Mouse (Mus musculus) liver, postnatal 0 days (tissue): Measurements from ENCODE around the gene Ppp2r5d. TPM values are rescaled to one million over a fixed set of nuclear protein-coding genes. Genes with fewer than 3 reads are reported as not detected.

Source experiments
- ATAC-seq: fragments of 200-750 bp; cut with Nextera tagmentation; 2 replicates; pipeline ENCODE4 v1.8.0; 2017; ENCODE audit warnings: mild to moderate bottlenecking, moderate library complexity
- DNase-seq: peaks from one replicate; pipeline ENCODE4 v3.0.0-alpha.2; 2016
- H3K27ac ChIP-seq: fragments of 300-500 bp; sonication (generic); 2 replicates; pipeline ENCODE4 v1.5.1; 2014; ENCODE audit warnings: antibody characterized with exemption, moderate library complexity, mild to moderate bottlenecking, low read depth
- H3K27me3 ChIP-seq: fragments of 300-500 bp; sonication (generic); 2 replicates; pipeline ENCODE4 v1.6.1; 2014; ENCODE audit warnings: low read length, control low read depth, mixed read lengths; ENCODE audit not compliant: insufficient read depth
- H3K36me3 ChIP-seq: fragments of 300-500 bp; sonication (generic); replicated peaks from 2 replicates; pipeline ENCODE4 v1.6.1; 2014; ENCODE audit warnings: mild to moderate bottlenecking, control low read depth, low read length, moderate library complexity, mixed read lengths; ENCODE audit not compliant: insufficient read depth
- H3K4me1 ChIP-seq: fragments of 300-500 bp; sonication (generic); 2 replicates; pipeline ENCODE4 v1.6.1; 2014; ENCODE audit warnings: antibody characterized with exemption, mild to moderate bottlenecking, control low read depth; ENCODE audit not compliant: insufficient read depth
- H3K4me2 ChIP-seq: fragments of 300-500 bp; sonication (generic); 2 replicates; pipeline ENCODE4 v1.6.1; 2014; ENCODE audit warnings: low read depth, mild to moderate bottlenecking, low read length, moderate library complexity, mixed read lengths
- H3K4me3 ChIP-seq: fragments of 300-500 bp; sonication (generic); 2 replicates; pipeline ENCODE4 v1.5.1; 2014; ENCODE audit warnings: low read depth, low read length
- H3K9ac ChIP-seq: fragments of 300-500 bp; sonication (generic); replicated peaks from 2 replicates; pipeline ENCODE4 v1.6.1; 2014; ENCODE audit warnings: mild to moderate bottlenecking, moderate library complexity
- H3K9me3 ChIP-seq: fragments of 300-500 bp; sonication (generic); 2 replicates; pipeline ENCODE4 v1.6.1; 2016; ENCODE audit warnings: mild to moderate bottlenecking, control low read depth, low read length, mixed read lengths
- CTCF ChIP-seq: sonication (generic); IDR thresholded peaks from 2 replicates; pipeline ENCODE4 v1.5.1; 2016; ENCODE audit warnings: antibody characterized with exemption, low read depth
- EP300 ChIP-seq: IDR thresholded peaks from 2 replicates; pipeline ENCODE4 v1.6.1; 2016; ENCODE audit warnings: antibody characterized with exemption, low read depth, mild to moderate bottlenecking
- WGBS: fragments of 180-500 bp; shearing (Covaris S2); extraction: QIAGEN DNeasy Blood & Tissue Kit; methylation state at CpG from one replicate; pipeline ENCODE4 v1.1.7; 2014; ENCODE audit not compliant: insufficient replicate concordance; 5-methylcytosine and 5-hydroxymethylcytosine counted together
- polyA plus RNA-seq: library from polyadenylated mRNA; unstranded; fragments of >200 nt; fragmentation: Nextera tagmentation; extraction: Ambion mirVana; gene quantifications from 2 replicates; pipeline ENCODE4 v1.2.1, GENCODE M21; 2015

Gene Ppp2r5d
- polyA plus RNA-seq, 1 experiment from 2014 or later, result 12.5 TPM

DNA sequence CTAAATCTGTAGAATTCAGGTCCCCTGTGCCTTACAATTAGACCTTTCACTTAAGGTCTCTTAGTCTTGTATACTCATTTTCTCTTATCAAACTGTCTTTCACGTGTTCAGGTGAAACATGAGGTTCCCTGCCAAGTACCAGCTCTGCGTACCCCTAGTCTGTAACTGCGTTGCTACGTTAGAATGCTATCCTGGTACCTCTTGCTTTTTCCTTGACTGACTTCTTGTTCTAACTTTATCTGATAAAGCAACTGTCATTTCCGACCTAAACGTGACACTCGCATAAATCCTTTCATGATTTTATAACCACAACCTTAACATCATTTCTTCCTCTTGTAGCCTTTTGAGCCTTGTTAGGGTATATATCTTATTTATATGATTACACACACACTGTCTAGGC, 7.5 kb upstream of the Ppp2r5d start:
- TF ChIP-seq EP300 (no peak), CTCF (no peak)
- Histone ChIP-seq H3K9me3 (no peaks in the 10 kb centered on the region), H3K36me3 (peaks cover 16% of the 10 kb centered on the region), H3K9ac (peak overlapping the region; percentile 98), H3K4me1 (peaks cover 11% of the 10 kb centered on the region), H3K27ac (no peak overlapping the region), H3K27me3 (no peaks in the 10 kb centered on the region), H3K4me2 (peak overlapping the region; percentile 75), H3K4me3 (peak overlapping the region; percentile 100)
- DNase-seq, result no peak
- no peak for ATAC-seq
- WGBS, result 19% methylated on average over 7 of the region's 7 CpGs

DNA sequence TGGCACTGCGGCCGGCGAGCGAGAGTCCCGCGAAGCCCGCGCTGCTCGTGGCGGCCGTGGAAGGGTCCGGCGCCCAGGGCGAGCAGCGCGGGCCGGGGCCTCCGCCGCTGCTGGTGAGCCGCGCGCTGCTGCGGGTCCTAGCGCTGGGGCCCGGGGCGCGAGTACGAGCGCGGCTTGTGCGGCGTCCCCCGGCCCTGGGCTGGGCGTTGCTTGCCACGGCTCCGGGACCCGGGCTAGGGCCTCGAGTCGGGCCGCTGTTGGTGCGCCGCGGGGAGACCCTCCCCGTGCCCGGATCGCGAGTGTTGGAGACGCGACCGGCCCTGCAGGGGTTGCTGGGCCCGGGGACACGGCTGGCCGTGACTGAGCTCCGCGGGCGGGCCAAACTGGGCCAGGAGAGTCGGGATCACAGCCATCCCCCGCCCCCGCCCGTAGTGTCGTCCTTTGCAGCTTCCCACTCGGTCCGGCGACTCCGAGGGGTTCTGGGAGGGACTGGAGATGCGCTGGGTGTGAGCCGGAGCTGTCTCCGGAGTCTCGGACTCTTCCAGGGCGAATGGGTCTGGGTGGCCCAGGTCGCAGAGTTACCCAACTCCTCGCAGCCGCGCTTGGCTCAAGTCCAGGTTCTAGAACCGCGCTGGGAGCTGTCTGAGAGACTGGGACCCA, 6.8 kb upstream of the Ppp2r5d start:
- Histone ChIP-seq H3K36me3 (peaks cover 16% of the 10 kb centered on the region), H3K9me3 (no peaks in the 10 kb centered on the region), H3K9ac (peak overlapping the region; percentile 98), H3K27ac (peak overlapping the region; percentile 89), H3K4me2 (peak overlapping the region; percentile 75), H3K4me3 (peak overlapping the region; percentile 100), H3K4me1 (peaks cover 11% of the 10 kb centered on the region), H3K27me3 (no peaks in the 10 kb centered on the region)
- ATAC-seq (peak; percentile 64), DNase-seq (peak; percentile 82)
- under 1% methylated on average over 60 of the region's 76 CpGs for WGBS
- no peak for TF ChIP-seq EP300
- no peak for TF ChIP-seq CTCF

DNA sequence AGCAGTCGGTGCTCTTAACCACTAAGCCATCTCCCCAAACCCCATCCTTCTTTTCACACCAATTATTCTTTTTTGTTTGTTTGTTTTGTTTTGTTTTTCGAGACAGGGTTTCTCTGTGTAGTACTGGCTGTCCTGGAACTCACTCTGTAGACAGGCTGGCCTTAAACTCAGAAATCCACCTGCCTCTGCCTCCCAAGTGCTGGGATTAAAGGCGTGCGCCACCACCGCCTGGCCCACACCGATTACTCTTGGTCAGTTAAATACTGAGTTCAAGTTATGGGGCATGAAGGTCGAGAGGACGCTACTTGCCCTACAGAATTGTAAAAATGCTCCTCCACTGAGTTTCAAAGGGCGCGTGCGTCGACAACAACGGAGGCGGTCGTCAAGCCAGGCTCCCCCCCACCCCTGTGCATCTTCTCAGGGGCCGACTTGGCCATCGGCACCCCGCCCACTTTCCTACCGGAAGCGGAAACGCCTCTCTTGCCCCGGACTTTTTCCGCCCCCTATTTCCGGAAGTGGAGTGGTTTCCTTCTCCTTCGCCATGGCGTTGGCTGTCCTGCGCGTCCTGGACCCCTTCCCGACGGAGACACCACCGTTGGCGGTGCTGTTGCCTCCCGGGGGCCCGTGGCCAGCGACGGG, 6.2 kb upstream of the Ppp2r5d start, which contains the start of gene Pex6:
Gene Pex6 (plus strand): TSS at position 505 of the 639 bp plus-strand sequence.
- peak within 1 kb of the TSS; percentile 89 for H3K27ac ChIP-seq
- WGBS, result 9% methylated on average over 36 of the region's 36 CpGs
- H3K4me2 ChIP-seq, result peak within 1 kb of the TSS; percentile 75
- H3K36me3 ChIP-seq, result peaks cover 16% of the 10 kb centered on the region
- H3K9me3 ChIP-seq, result no peaks in the 10 kb centered on the region
- ATAC-seq, result peak; percentile 89
- H3K9ac ChIP-seq, result peak within 1 kb of the TSS; percentile 98
- peaks cover 11% of the 10 kb centered on the region for H3K4me1 ChIP-seq
- H3K27me3 ChIP-seq, result no peaks in the 10 kb centered on the region
- peak; percentile 93 for DNase-seq
- H3K4me3 ChIP-seq, result peak within 1 kb of the TSS; percentile 100
- TF ChIP-seq EP300, result peak; percentile 35; the same call in 1 of the 2 replicates
- peak; percentile 19; the same call in 1 of the 2 replicates for TF ChIP-seq CTCF

DNA sequence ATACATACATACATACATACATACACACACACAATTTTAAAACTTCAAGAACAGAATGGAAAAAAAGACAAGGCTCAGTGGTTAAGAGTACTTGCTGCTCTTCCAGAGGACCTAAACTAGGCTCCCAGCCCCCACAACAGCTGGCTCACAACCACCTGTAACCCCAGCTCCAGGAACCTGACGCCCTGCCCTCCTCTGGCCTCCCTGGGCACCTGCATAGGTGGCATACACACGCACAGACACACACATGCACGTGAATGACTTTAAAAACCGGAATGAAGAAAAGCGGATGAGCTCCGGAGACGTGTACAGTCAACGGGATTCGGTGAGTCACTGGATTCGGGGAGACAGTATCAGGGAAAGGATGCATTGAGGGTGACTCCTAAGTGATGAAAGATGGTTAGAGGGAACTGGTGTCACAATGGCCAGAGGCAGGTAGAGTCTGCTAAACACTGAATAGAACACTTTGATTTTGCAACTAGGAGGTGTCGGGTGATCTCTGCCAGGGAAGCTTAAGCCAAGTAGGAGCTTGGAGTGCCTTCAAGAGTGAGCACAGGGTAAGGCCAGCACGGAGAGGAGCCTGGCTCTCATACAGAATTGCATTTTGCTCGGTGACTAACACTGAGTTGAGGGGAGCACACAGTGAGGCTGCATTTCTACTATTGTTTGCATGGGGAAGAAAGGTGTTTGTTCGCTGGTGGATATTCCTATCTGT, 1.6 kb upstream of the Ppp2r5d start:
- no peak for DNase-seq

DNA sequence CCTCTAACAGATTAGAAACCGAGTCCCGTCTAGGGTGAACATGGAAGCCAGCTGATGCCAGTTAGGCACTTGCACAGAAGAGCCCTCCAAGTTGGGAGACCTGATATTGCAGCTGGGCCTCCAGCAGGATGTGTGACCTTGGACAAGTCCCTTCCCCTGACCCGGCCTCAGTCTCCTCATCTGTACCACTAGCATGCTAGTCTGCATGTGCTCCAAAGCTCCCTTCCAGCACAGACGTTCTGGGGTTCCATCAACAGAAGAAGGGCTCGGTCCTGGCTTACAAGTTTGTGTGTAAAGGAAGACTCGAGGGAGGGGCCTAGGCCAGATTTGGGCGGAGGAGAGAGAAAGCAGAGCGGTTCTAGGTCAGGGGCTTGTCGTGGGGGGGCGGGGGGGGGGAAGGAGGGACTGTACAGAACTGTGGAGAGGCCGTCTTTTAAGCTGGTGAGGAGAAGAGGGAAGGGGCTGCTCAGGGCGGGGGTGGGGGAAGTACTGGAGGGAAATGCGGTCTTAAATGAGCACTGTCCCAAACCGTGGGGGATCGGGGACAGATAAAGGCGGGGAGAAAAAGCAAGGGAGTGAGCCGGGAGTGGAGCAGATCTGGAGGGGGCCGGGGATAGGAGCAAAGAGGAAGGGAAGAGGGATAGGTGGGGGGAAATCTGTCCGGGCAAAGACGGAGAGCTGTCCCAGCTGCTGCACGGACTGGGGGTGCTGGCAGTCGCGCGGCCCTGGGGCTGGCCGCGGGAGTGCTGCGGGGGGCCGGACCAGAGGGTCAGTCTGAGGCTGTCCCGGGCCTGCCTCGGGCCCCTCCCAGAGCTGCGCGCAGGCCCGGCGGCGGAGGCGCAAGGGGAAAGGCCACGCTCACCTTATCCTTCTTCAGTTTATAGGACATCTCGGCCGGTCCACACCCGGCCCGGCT, 682 bp downstream of the Ppp2r5d start:
- Histone ChIP-seq H3K4me1 (peaks cover 21% of the 10 kb centered on the region), H3K27me3 (no peaks in the 10 kb centered on the region), H3K9me3 (no peaks in the 10 kb centered on the region), H3K9ac (peak overlapping the region; percentile 94), H3K27ac (peak overlapping the region; percentile 85), H3K4me2 (peak overlapping the region; percentile 96), H3K36me3 (no peaks in the 10 kb centered on the region; the same call in none of the 2 replicates), H3K4me3 (peak overlapping the region; percentile 96)
- ATAC-seq (peak; percentile 66), DNase-seq (no peak)
- no peak for TF ChIP-seq EP300
- TF ChIP-seq CTCF, result no peak
- 5% methylated on average over 33 of the region's 41 CpGs for WGBS

More for the DNA sequence above, 1.6 kb upstream of the Ppp2r5d start:
- no peak overlapping the region for H3K9ac ChIP-seq
- no peaks in the 10 kb centered on the region for H3K36me3 ChIP-seq
- no peak for TF ChIP-seq EP300
- TF ChIP-seq CTCF, result no peak
- H3K4me2 ChIP-seq, result no peak overlapping the region
- H3K4me1 ChIP-seq, result peaks cover 26% of the 10 kb centered on the region
- no peaks in the 10 kb centered on the region for H3K27me3 ChIP-seq
- H3K27ac ChIP-seq, result no peak overlapping the region
- H3K4me3 ChIP-seq, result no peak overlapping the region
- ATAC-seq, result no peak
- WGBS, result 87% methylated on average over 14 of the region's 14 CpGs
- no peaks in the 10 kb centered on the region for H3K9me3 ChIP-seq
